Mouse (Mus musculus): ENCODE results near the gene Rnf8. TPM values are rescaled to one million over a fixed set of nuclear protein-coding genes. Genes with fewer than 3 reads are reported as not detected.

Rnf8 gene
- polyA plus RNA-seq, 2 experiments: 55.5 to 75.4 TPM

GRCm38 (mm10) chr17:29694516-29694915 is 79.9 kb downstream of the Rnf8 start:
- no peak for ATAC-seq (ENCODE audit: low FRiP score, low read depth)
- no peak for DNase-seq (ENCODE audit: low spot score)
- TF ChIP-seq POLR2A (IDR thresholded peaks at IDR 0.05; ENCODE audit: borderline replicate concordance, extremely low read depth, insufficient read depth, insufficient read length): no peak
- Histone ChIP-seq H3K36me3 (ENCODE audit: control insufficient read depth, insufficient read depth, low read length) (peaks cover 79% of the 10 kb centered on the region), H3K4me1 (ENCODE audit: control insufficient read depth, insufficient read depth, low read length) (no peaks in the 10 kb centered on the region), H3K4me2 (replicated peaks; ENCODE audit: low read depth, low read length, severe bottlenecking) (no peak overlapping the region), H3K27me3 (ENCODE audit: control insufficient read depth, insufficient read depth, low read length) (no peaks in the 10 kb centered on the region), H3K9ac (ENCODE audit: low read depth, low read length, severe bottlenecking) (no peak overlapping the region), H3K9me3 (ENCODE audit: control insufficient read depth, low read length) (no peaks in the 10 kb centered on the region), H3K4me3 (replicated peaks; ENCODE audit: low read length) (no peak overlapping the region), H3K27ac (replicated peaks; ENCODE audit: low read depth, low read length) (no peak overlapping the region)
- 85% methylated on average over 4 of the region's 4 CpGs for WGBS

Small RNA genes within 50 kb of the gene (microRNA-seq; reads per million reads assigned to microRNA genes)
- not detected for gene Mir7667

Other genes starting within 250 kb of the Rnf8 start
- 18.4 and 23.3 TPM in 2 replicates for gene Pim1, start 124.0 kb upstream of the Rnf8 start, polyA plus RNA-seq (2012; rRNA removed)
- 15.7 TPM in 2 replicates for gene Pim1, start 124.0 kb upstream of the Rnf8 start, polyA plus RNA-seq (2014; fragmentation: Nextera tagmentation; extraction: Ambion mirVana)
- gene Gm17657, start 65.2 kb upstream of the Rnf8 start, polyA plus RNA-seq (2012; rRNA removed): 0.04 TPM in 1 of 2 replicates, not detected in the other
- gene Gm17657, start 65.2 kb upstream of the Rnf8 start, polyA plus RNA-seq (2014; fragmentation: Nextera tagmentation; extraction: Ambion mirVana): not detected in 2 replicates
- 24.0 and 27.2 TPM in 2 replicates for gene Tbc1d22b, start 65.0 kb upstream of the Rnf8 start, polyA plus RNA-seq (2012; rRNA removed)
- 15.2 and 15.7 TPM in 2 replicates for gene Tbc1d22b, start 65.0 kb upstream of the Rnf8 start, polyA plus RNA-seq (2014; fragmentation: Nextera tagmentation; extraction: Ambion mirVana)
- 0.09 and 0.28 TPM in 2 replicates for gene Tmem217, start 62.4 kb upstream of the Rnf8 start, polyA plus RNA-seq (2012; rRNA removed)
- gene Tmem217, start 62.4 kb upstream of the Rnf8 start, polyA plus RNA-seq (2014; fragmentation: Nextera tagmentation; extraction: Ambion mirVana): 0.40 and 0.41 TPM in 2 replicates
- 2.6 and 2.8 TPM in 2 replicates for gene Gm28043, start 86 bp downstream of the Rnf8 start, polyA plus RNA-seq (2012; rRNA removed)
- 3.5 and 3.6 TPM in 2 replicates for gene Gm28043, start 86 bp downstream of the Rnf8 start, polyA plus RNA-seq (2014; fragmentation: Nextera tagmentation; extraction: Ambion mirVana)
- 42.8 and 54.3 TPM in 2 replicates for gene Cmtr1, start 45.8 kb downstream of the Rnf8 start, polyA plus RNA-seq (2012; rRNA removed)
- gene Cmtr1, start 45.8 kb downstream of the Rnf8 start, polyA plus RNA-seq (2014; fragmentation: Nextera tagmentation; extraction: Ambion mirVana): 95.8 and 109 TPM in 2 replicates
- 16.6 and 19.3 TPM in 2 replicates for gene Ccdc167, start 102.3 kb downstream of the Rnf8 start, polyA plus RNA-seq (2012; rRNA removed)
- 13.1 and 15.8 TPM in 2 replicates for gene Ccdc167, start 102.3 kb downstream of the Rnf8 start, polyA plus RNA-seq (2014; fragmentation: Nextera tagmentation; extraction: Ambion mirVana)